In the genomic region with DNA sequence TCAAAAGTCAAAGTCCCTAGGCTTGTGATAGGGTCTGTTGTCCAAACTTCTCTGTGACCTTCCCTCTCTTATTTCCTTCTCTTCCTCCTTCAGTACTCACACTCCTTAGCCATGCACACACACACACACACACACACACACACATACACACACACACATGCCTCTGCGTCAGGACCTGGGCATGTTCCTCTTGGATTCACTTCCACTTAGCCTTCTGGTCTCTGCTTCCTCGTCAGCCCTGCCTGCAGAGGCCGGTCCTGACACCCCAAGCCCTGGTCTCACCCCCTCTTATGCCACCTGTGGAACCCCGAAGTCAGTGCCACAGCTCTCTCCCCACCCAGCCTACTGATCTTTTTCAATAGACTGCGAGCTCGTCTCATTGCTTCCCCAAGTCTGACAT, we compare ENCODE assay signal across 22 mouse cellular contexts.
A peak's percentile ranks its signal among the peaks of the same experiment; 100 is the strongest.
DNase-seq lines count a peak whose midpoint lies in the region; ATAC-seq lines count a peak whose summit lies in the region.
"Had no signal": no experiment of that assay in that cellular context is flagged by ENCODE, and none has a peak within 500 bp of the region (broad histone marks: within the 10 kb centered on the region; RNA-seq: fewer than 3 reads in every experiment).

No protein-coding gene starts in this region.

- ATAC-seq in megakaryocyte, adult 5-6 weeks (ENCODE audit: poor library complexity, severe bottlenecking): 0 out of 2 replicates have a peak, but pooled peaks have one; percentile 18
- no peak for ATAC-seq in liver, embryonic 12.5 days
- no peak for ATAC-seq in cerebellum, adult (ENCODE audit: insufficient number of reproducible peaks, low FRiP score, low TSS enrichment)
- ATAC-seq: forebrain, embryonic 14.5 days; forebrain, embryonic 16.5 days had no signal

- H3K4me1 ChIP-seq in liver, embryonic 12.5 days: no peaks in the 10 kb centered on the region

- H3K27ac ChIP-seq in liver, embryonic 12.5 days: no peak overlapping the region
- H3K27ac ChIP-seq: embryonic facial prominence, embryonic 13.5 days; embryonic facial prominence, embryonic 15.5 days; forebrain, embryonic 10.5 days; forebrain, embryonic 12.5 days had no signal

- H3K4me2 ChIP-seq in liver, embryonic 12.5 days: no peak overlapping the region
- H3K4me2 ChIP-seq: embryonic facial prominence, embryonic 13.5 days; embryonic facial prominence, embryonic 15.5 days; forebrain, embryonic 12.5 days had no signal

- no peaks in the 10 kb centered on the region for H3K9me3 ChIP-seq in liver, embryonic 12.5 days (replicated peaks)
- H3K9me3 ChIP-seq: embryonic facial prominence, embryonic 13.5 days; embryonic facial prominence, embryonic 15.5 days; forebrain, embryonic 10.5 days; forebrain, embryonic 12.5 days had no signal

- no peaks in the 10 kb centered on the region for H3K36me3 ChIP-seq in liver, embryonic 12.5 days
- H3K36me3 ChIP-seq: embryonic facial prominence, embryonic 13.5 days; embryonic facial prominence, embryonic 15.5 days; forebrain, embryonic 10.5 days; forebrain, embryonic 12.5 days had no signal

- no peak overlapping the region for H3K9ac ChIP-seq in liver, embryonic 12.5 days
- H3K9ac ChIP-seq: embryonic facial prominence, embryonic 13.5 days; embryonic facial prominence, embryonic 15.5 days; forebrain, embryonic 12.5 days had no signal

- H3K27me3 ChIP-seq in liver, embryonic 12.5 days (replicated peaks): no peaks in the 10 kb centered on the region
- H3K27me3 ChIP-seq: embryonic facial prominence, embryonic 15.5 days; forebrain, embryonic 12.5 days had no signal

- DNase-seq in retina, postnatal 1 day: peak; percentile 21
- DNase-seq in retina, embryonic 14.5 days (ENCODE audit: low spot score): no peak
- DNase-seq: adrenal gland, adult 8-10 months; adrenal gland, postnatal 14 days; adrenal gland, postnatal 36 days; cerebellum, adult 11 months; cerebellum, adult 18-20 months; cerebellum, adult 8-10 months; cerebellum, adult 9-11 months; cerebellum, postnatal 14 days; cerebellum, postnatal 36 days; embryo, embryonic 11 days had no signal

- H3K4me3 ChIP-seq in liver, embryonic 12.5 days: no peak overlapping the region
- H3K4me3 ChIP-seq: embryonic facial prominence, embryonic 13.5 days; embryonic facial prominence, embryonic 15.5 days; erythroblast, embryonic 14.5 days; forebrain, embryonic 10.5 days; forebrain, embryonic 12.5 days had no signal

- WGBS in liver, embryonic 12.5 days (ENCODE audit: insufficient replicate concordance): 58% methylated on average over 6 of the region's 6 CpGs
